Mouse (Mus musculus): ENCODE data around the gene Pkp2. TPM values are rescaled to one million over a fixed set of nuclear protein-coding genes. Genes with fewer than 3 reads are reported as not detected.

Gene Pkp2
- total RNA-seq (2023) = not detected

GRCm38 (mm10) chr16:16213079-16213760 lies at the start of gene Pkp2:
TSS of gene Pkp2 (plus strand) at chr16:16213318.

GRCm38 (mm10) chr16:16302369-16303137 lies 89.4 kb downstream of the Pkp2 start, which contains the start of gene Yars2:
TSS of gene Yars2 (plus strand) at chr16:16302965.

Other genes starting within 250 kb of the Pkp2 start
- gene Yars2, start 89.6 kb downstream of the Pkp2 start, total RNA-seq (2023) = 10 to 100 TPM in 1 of 2 experiments, 1 to 10 TPM in 1; 9.1 to 11.3 TPM
- gene Dnm1l, start 145.6 kb downstream of the Pkp2 start, total RNA-seq (2023) = 10 to 100 TPM; 39.4 to 43.7 TPM